Mouse (Mus musculus) adrenal gland, postnatal 4 days (tissue): ENCODE results near the gene Ccdc117. TPM values are rescaled to one million over a fixed set of nuclear protein-coding genes. Genes with fewer than 3 reads are reported as not detected.
"Not testable (repeated sequence)": the region's sequence is repeated elsewhere in the genome, so short reads cannot be mapped to it uniquely, and the experiment has no call there.

ENCODE experiments used
- DNase-seq, 2 experiments: peaks; one replicate each; pipeline ENCODE4 v3.0.0; 2021 to 2022; ENCODE audit warnings: low spot score in 2 of 2, mixed read lengths in 2 of 2
- total RNA-seq, 2 experiments: library from RNA; stranded (reverse); gene quantifications; 2 replicates each; pipeline ENCODE4 v1.2.3; 2021

The Ccdc117 gene
- total RNA-seq, 2 experiments from 2014 or later = 24.2 to 25.0 TPM

DNA sequence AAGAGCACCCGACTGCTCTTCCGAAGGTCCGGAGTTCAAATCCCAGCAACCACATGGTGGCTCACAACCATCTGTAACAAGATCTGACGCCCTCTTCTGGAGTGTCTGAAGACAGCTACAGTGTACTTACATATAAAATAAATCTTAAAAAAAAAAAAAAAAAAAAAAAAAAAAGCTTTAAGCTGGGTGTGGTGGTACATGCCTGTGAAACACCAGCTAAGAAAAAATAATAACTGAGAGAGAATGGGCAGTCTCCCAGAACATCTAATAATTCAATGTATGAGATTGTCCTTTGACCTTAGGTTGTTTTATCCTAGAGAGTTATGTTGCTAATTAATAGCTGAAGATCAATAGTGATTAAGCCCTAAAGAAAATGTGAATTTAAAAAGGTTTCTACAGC, 4.5 kb downstream of the Ccdc117 start:
- DNase-seq = not testable (repeated sequence)

DNA sequence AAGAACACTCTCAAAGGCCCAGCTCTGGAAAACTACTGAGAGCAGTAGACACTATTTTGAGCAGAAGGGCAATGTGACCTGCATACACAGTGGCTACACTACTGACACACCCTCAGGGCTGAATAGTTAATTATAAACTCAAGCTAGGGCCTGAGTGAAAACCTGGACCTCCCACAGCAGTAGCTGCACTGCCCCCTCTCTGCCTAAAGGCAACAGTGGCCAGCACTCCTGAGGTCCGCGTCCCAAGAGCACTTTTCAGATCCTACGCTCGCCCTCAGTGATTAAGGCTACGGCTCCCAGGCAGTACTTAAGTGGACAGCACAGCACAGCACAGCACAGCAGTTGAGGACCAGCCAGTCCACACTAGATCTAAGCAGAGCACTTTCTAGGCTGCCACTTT, 8.9 kb downstream of the Ccdc117 start:
- no peak for DNase-seq

DNA sequence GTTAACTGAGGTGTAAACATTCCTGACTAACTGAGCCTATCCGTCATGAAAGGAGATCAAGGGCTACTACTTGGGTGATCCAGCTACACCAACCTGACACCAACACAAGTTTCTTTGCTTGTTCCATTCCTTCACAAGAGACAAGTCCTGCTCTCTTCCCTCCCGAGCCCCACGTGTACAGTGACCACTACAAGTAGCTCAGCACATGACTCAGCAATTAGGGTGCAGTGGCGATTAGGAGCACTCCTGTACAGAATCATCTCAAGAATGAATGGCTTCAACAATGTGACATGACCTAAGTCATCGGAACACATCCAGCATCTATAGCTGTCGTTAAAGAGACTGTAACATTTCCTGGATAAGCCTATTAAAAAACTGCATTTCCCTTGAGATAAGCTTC, 11.3 kb downstream of the Ccdc117 start:
- no peak for DNase-seq

DNA sequence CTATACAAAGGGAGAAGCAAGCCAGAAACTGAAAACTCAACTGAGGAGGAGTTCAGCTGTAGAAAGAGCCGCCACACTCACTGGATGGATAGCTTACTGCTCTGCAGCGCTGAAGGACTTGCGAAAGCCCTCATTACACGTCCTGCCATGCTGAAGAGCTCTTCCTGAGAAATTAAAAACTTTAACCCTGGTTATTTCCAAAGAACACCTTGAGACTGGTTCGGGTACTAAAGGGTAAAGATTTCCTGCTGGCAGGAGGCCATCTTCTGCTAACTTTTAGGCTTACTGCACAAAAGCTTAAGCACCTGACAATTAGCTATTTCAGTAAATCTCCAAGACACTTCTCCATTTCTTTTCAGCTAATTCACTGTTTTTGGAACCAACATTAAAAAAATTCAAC, 11.8 kb downstream of the Ccdc117 start:
- no peak for DNase-seq

DNA sequence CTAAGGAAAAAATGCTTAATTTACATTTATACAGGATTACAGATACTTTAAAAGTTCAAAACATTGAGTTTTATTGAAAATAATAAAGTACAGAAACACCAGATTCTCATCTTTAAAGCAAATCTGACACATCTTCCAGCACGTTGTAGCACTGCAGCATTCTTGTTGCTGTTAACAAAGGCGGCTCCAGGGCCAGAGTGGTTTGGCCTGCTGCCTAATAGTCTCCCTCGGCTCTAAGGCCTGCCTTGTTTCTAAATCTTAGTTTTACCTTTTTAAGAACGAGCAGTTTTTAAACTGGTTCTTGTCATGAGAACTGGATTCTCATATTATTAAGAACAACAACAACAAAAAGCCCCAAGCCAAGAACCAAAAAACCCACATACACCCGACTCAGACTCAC, 13.1 kb downstream of the Ccdc117 start:
- no peak for DNase-seq

DNA sequence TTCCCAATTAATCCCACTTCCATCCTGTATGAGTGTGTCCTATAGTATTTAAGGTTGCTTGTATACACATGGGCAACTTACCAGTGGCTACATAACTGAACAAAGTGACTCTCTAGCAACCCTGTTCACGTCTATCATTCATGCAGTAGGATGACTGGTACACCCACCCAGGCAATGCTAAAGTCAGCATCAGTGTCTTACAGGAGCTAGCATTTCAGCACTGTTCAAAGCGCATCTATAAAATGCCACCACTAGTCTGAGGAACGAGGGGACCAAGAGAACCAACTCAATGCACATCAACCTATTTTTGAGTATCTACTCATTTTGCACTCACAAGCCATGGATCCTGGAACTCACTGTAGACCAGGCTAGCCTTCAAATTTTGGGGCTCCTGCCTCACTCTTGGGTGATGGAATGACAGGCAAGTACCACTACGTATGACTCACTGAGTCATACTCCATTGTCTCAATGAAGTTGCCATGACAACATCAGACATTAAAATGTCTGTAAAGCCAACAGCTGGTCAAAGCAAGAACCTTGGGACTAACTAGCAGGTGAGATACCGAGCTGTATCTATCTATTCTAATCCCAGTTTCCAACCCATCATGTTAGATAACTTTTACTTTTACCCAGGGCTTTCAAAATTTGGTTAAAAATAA, 14.0 kb downstream of the Ccdc117 start:
- no peak for DNase-seq

DNA sequence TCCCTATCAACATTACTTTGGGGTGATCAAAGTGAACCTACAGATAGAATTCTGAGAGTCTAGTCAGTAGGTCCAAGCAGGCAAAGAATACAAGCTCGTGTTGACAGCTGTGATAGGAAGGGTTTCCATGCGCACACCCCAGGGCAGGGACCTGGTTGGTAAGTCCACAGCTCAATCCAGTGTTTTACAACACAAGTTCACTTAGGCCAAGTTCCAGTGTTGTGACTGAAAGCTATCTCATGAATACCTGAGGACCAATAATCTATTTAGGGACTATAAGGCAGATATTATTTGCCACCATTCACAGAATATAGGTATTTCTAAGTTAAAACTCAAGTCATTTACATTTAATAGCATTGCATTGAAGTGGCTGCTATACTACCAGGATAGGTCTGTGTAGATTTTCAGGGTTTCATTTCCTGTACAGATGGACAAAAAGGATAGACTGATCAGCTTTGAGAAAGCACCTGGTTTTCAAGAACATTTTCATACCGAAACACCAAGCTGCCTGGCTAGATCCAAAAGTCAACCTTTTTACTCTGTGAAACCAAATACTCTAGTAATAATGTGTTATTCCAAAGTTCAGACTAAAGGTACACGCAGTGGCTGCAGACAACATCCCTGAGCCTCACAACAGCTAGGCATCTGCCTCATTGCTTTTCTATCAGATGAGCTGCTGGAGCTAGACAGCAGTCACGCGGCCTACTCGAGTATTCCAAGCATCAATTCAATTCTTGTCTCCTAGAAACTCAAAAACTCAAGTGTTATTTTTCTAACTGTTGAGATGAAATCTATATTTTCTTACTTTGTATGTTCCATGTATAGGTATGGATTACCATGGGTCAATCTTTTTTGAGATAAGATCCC, 15.2 kb downstream of the Ccdc117 start:
- no peak for DNase-seq

DNA sequence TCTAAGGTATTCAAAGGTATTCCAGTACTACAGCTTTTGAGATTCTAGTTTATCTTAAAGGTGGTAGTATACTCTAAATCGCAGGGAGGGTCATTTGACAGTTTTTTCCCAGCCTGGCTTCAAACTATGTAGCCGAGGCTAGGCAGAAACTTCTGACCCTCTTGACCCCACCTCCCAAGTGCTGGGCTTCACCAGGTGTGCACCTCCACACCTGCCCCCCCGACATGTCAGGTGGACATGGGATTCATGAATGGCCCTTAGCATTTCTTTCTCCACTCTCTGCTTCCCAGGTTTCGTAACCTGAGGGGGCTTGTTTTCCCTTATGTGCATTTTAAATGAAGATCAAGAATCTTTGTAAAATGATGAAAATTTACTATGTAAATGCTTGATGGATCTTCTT, 16.6 kb downstream of the Ccdc117 start:
- DNase-seq = no peak

DNA sequence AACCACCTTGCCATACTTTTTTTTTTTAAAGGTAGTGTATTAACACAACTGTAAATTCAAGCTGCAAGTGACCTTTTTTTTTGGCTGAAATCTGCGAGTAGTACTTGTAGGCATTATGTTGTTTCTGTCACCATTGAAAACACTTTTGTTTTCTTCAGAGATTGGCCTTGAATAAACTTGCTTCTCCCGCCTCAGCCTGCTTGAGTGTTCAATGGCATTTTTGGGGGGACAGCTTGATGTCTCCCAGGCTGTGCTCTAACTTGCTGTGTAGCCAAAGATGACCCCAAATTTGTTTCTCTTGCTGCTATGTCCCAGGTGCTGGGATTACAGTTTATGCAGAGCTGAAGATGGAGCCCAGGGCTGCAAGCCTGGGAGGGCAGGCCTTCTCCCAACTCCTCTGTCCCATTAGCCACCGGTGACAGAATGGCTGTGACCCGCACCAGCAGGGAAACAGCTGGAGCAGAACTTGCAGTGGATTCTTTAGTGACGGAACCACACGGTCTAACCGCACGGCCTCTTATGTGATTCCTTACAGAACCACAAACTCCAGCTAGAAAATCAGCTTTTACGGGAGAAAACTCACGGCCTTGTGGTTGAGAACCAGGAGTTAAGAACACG, 19.1 kb downstream of the Ccdc117 start:
- no peak for DNase-seq

DNA sequence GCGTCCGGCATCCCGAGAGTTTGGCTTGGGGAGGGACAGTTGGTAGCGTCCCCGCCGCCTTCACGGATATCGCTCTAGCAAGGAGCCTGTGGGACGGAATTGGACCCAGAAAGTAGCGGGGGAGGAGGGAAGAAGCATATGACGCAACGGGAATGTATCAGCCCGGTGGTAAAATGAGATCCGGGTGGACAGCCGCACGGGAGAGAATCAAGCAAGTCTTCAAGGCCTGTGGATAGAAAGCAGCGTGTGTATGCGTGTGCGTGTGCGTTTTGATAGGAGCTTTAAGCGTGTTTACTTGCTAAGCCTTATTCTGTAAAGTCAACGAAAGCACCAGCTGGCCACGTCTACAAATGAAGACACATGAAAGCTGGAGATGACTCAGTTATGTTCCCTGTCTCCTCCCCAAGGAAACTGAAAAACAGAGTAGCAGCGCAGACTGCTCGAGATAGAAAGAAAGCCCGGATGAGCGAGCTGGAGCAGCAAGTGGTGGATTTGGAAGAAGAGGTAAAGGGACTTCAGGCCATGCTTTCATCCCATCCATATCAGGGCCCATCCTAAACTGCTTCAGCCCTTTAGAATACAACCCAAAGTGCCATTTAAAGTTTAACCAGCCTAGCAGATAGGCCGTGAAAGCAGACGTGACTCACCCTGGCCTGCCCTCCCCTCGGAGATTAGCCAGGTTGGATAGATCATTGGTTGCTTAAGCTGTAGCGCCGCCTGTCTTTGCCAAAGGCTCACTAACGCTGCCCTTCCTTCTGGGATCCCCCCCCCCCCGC, 20.3 kb downstream of the Ccdc117 start:
- peak; percentile 18 to 60 for DNase-seq

DNA sequence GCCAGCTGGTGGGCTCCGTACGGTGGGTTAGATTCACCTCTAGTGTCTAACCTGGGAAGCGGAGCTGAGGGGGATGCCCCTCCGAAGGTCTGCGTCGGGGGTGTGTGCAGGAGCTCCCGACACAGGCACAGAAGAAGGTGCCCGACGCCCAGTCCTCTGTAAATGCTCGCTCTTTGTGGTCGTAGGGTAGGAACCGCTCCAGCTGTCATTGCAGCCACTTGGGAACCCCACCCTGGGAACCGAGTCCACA, 20.8 kb downstream of the Ccdc117 start:
- DNase-seq = no peak

DNA sequence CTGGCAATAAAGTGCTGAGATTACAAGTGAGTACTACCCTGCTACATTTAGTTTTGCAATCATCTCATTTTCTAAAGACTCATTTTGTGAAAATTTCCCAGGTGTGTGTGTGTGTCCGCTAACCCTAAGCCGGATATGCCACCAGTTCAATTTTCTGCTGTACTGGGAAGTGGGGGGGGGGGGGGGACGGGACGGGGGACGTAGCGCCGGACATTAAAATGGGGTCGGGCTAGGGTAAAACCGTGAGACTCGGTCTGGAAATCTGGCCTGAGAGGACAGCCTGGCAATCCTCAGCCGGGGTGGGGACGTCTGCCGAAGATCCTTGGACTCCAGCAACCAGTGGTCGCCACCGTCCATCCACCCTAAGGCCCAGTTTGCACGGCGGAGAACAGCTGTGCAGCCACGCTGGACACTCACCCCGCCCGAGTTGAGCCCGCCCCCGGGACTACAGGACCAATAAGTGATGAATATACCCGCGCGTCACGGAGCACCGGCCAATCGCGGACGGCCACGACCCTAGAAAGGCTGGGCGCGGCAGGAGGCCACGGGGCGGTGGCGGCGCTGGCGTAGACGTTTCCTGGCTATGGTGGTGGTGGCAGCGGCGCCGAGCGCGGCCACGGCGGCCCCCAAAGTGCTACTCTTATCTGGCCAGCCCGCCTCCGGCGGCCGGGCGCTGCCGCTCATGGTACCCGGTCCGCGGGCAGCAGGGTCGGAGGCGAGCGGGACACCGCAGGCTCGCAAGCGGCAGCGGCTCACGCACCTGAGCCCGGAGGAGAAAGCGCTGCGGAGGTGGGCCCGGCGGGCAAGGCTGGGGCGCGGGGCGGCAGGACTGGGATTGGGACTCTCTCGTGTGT, 21.3 kb downstream of the Ccdc117 start, which contains the start of gene Xbp1:
Gene Xbp1, plus strand, starts transcription at position 248 of the 854 bp plus-strand sequence.
- DNase-seq = peak; percentile 96 to 98

DNA sequence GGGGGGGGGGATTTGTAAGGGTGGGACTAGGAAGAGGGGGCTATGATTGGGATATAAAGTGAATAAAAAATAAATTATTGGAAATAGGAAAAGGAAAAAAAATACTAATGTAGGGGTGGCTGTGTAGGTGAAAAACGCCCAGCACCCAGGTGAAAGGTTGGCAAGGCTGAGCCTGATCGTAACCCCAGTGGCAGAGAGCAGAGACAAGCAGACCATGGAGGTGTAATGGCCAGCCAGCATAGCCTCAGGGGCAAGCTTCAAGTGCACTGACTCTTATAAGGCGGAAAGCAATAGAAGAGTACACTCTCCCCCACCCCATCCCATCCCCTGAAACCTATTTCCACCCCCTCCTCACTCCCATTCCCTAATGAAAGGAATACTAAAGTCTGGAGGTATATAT, 22.3 kb downstream of the Ccdc117 start:
- DNase-seq = no peak

DNA sequence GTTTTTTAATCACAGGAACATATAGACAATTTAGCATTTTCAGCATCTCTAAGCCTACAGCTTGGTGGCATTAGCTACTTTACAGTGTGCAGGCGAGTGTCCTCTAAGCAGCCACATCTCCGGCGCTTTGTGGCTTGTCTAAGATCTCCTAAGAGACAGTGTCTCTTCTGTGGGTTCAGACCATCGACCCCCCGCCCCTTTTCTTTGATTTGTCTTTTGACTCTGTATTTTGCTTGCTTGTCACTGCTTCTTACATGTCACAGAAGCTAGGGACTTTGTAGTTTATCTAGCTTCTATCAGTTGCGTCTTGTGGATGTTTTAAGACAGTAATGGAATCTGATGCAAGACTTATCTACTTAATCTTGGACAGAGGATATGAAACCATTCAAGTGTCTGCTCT, 24.6 kb downstream of the Ccdc117 start:
- DNase-seq = no peak

DNA sequence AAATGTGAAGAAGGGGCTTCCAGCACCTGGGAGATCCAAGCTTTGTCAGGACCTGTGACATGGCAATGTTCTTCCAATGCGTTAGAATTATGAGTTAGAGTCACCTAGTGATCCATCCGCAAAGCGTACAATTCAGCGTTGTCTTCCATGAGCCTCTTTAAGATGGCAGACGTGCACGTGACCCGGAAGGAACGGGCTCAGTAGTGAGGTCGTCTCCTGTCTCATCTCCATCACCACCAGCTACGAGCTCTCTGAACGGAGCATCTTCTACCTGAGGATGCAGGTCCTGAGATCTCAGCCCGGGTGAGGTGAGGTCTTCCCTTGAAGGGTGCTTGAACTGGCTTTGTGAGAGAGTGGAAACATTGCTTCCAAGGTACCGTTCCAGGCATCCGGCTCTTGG, 25.4 kb downstream of the Ccdc117 start:
- DNase-seq = no peak

DNA sequence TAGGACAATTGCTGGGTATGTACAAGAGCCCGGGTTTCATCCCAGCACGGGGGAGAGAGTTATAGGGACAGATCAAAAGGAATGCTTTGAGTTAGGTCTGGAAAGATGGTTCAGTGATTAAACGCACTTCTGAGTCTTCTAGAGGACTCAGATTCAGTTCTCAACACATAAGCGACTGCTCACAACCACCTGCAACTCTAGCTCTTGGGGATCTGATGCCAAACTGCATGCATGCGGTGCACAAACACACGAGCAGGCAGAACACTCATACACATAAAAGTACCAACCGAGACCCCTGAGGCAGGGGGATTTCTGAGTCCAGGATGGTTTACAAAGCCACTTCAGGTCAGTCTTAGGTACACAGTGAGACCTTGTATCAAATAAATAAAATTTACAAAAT, 25.8 kb downstream of the Ccdc117 start:
- no peak for DNase-seq

DNA sequence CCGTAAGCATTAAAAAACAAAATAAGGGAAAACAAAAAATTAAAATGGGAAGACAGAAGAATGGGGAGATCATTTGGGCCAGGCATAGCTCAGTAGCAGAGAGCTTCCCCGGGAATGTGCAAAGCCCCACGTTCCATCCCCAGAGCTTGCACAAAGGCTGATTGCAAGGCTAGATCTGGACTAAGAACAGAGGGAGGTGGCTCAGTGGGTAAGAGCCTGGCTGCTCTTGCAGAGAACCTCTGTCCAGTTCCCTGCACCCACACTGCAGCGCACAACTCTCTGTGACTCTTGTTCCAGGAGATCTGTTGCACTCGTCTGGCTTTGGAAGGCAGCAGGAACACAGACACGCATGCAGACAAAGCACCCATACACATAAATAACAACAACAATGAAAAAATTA, 26.3 kb downstream of the Ccdc117 start:
- DNase-seq = no peak

DNA sequence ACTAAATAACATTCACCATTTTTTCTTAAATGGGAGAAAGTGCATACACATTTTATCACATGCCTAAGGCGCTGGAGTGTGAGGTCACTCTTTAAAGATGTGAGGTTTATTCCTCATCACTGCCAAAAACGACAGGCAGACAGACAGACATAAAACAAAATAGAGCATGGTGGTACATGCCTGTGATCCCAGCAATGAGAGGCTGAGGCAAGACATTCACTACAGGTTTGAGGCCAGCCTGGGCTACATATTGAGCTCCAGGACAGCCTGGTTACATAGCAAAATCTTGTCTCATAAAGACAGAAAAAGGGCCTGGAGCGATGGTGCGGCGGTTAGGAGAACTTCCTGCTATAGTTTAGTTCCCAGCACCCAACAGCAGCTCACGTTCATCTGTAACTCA, 26.8 kb downstream of the Ccdc117 start:
- DNase-seq = no peak

DNA sequence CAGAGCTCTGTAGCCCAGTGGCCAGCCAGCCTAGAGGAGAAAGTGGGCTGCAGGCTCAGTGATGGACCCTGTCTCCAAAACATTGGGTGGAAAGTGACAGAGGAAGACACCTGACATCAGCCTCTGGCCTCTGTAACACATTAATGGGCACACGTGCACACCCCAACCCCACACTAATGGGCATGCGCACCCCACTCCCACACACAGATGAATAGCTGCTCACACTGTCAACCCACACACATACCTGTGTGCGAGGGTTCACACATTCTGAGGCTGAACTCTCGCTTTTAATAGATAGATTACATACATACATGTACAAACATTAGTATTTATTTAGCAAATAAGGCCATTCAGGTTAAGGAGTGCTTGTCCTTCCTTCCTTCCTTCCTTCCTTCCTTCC, 27.9 kb downstream of the Ccdc117 start:
- no peak for DNase-seq

DNA sequence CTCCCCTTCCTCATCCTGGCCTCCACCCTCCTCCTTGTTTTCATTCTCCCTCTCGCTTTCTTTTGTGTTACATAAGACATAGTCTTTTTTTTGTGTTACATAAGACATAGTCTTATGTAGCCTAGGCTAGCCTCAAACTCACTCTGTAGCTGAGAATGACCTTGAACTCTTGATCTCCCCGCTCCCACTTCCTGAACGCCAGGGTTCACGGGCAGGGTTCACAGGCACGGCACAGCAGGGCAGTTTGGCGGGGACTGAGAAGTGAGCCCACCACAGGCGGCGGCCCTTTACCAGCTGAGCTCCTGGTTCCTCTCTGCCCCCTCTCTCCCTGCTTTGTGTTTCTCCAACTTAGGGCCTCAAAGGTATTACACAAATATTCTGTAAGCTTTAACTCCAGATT, 29.0 kb downstream of the Ccdc117 start:
- no peak for DNase-seq
